Mouse (Mus musculus): ENCODE data around the gene Zfp879.

Zfp879 gene

DNA sequence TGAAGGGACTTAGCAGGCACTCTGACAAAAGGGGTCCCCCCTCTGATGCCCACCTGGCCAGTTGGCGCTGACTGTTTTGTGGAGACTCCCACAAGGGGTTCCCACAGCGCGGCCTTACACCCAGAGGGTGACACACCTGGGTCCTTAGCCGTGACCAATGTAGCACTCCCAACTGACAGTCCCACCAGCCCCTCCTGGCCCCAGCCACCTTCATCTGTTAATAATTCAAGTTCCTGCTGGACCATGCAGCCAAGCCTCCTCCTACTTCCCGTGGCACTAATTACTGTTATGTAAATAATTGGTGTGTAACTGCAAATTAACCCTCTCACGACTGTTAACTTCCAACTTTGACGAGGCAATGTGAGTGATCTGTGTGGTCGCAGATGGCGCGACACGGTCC, 43.7 kb downstream of the Zfp879 start:
- in situ Hi-C loops (cut with MboI; ENCODE audit: low pct_unique_long_range_greater_than_20kb in 1 of 2, low sequenced_read_pairs in 2 of 2, unreplicated experiment in 1 of 2), result no loop called here

Data from mouse embryonic stem cell (cell line).